Mouse (Mus musculus): ENCODE measurements around the gene Nr2e3. TPM values are rescaled to one million over a fixed set of nuclear protein-coding genes. Genes with fewer than 3 reads are reported as not detected.

Nr2e3 gene
- total RNA-seq, 2 experiments from 2014 or later: not detected

Other genes starting within 250 kb of the Nr2e3 start
- 4.1 and 7.5 TPM in 2 replicates for gene Senp8, start 209.9 kb downstream of the Nr2e3 start, total RNA-seq (2015)
- 4.2 and 4.8 TPM in 2 replicates for gene Senp8, start 209.9 kb downstream of the Nr2e3 start, total RNA-seq (2017)
- gene Myo9a, start 209.8 kb downstream of the Nr2e3 start, total RNA-seq (2015): 18.0 and 19.0 TPM in 2 replicates
- 32.4 and 38.7 TPM in 2 replicates for gene Myo9a, start 209.8 kb downstream of the Nr2e3 start, total RNA-seq (2017)